Mouse (Mus musculus) neural tube, embryonic 14.5 days (tissue): ENCODE data around the gene Dmrtb1. TPM values are rescaled to one million over a fixed set of nuclear protein-coding genes. Genes with fewer than 3 reads are reported as not detected.

Experiments
- ATAC-seq: fragments of 200-750 bp; cut with Nextera tagmentation; 2 replicates; pipeline ENCODE4 v1.8.0; 2017; ENCODE audit warnings: low read depth, mild to moderate bottlenecking, moderate TSS enrichment, moderate library complexity
- H3K27ac ChIP-seq: fragments of 300-500 bp; sonication (generic); 2 replicates; pipeline ENCODE4 v1.5.1; 2014; ENCODE audit warnings: low read depth, mild to moderate bottlenecking, control low read depth, low read length, moderate library complexity, mixed read lengths
- H3K27me3 ChIP-seq: fragments of 300-500 bp; sonication (generic); 2 replicates; pipeline ENCODE4 v1.6.1; 2014; ENCODE audit warnings: low read length; ENCODE audit not compliant: control insufficient read depth, insufficient read depth
- H3K36me3 ChIP-seq: fragments of 300-500 bp; sonication (generic); 2 replicates; pipeline ENCODE4 v1.6.1; 2014; ENCODE audit warnings: low read length, mixed read lengths; ENCODE audit not compliant: control insufficient read depth, insufficient read depth
- H3K4me1 ChIP-seq: fragments of 300-500 bp; sonication (generic); 2 replicates; pipeline ENCODE4 v1.6.1; 2014; ENCODE audit warnings: low read length; ENCODE audit not compliant: control insufficient read depth, insufficient read depth
- H3K4me2 ChIP-seq: fragments of 300-500 bp; sonication (generic); 2 replicates; pipeline ENCODE4 v1.6.1; 2014; ENCODE audit warnings: mild to moderate bottlenecking, low read depth, low read length, control low read depth
- H3K4me3 ChIP-seq: fragments of 300-500 bp; sonication (generic); 2 replicates; pipeline ENCODE4 v1.5.1; 2014; ENCODE audit warnings: low read depth, low read length, control low read depth, mixed read lengths
- H3K9ac ChIP-seq: fragments of 300-500 bp; sonication (generic); replicated peaks from 2 replicates; pipeline ENCODE4 v1.6.1; 2014; ENCODE audit warnings: low read depth, mild to moderate bottlenecking, control low read depth, low read length, mixed read lengths
- H3K9me3 ChIP-seq: fragments of 300-500 bp; sonication (generic); 2 replicates; pipeline ENCODE4 v1.6.1; 2016; ENCODE audit warnings: low read length; ENCODE audit not compliant: control insufficient read depth
- WGBS: fragments of 180-500 bp; shearing (Covaris S2); extraction: QIAGEN DNeasy Blood & Tissue Kit; methylation state at CpG from one replicate; pipeline ENCODE4 v1.1.7; 2014; 5-methylcytosine and 5-hydroxymethylcytosine counted together
- polyA plus RNA-seq: library from polyadenylated mRNA; unstranded; fragments of >200 nt; fragmentation: Nextera tagmentation; extraction: Ambion mirVana; gene quantifications from 2 replicates; pipeline ENCODE4 v1.2.1, GENCODE M21; 2014

Gene Dmrtb1
- polyA plus RNA-seq, 1 experiment from 2014 or later: 8.1 TPM

DNA sequence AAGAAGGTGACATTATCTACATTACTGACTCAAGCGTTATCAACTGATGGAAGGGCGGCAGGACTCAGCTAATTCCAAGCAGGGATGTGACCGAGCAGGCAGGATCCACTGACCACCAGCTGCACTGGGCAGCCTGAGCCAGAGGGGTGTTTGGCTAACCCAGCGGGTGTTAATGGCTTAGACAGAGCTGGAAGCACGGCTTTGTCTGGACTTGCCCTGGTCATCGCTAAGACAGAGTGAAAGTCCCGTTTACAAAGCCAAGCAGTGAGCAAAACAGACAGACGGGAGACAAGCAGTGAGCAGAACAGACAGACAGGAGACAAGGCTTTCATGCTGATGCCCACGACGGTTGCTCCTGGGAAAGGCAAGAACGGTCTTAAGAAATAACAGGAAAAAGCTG, 4.2 kb upstream of the Dmrtb1 start:
- WGBS: 7% methylated on average over 11 of the region's 11 CpGs
- no peak overlapping the region for H3K9ac ChIP-seq
- H3K4me2 ChIP-seq: no peak overlapping the region

DNA sequence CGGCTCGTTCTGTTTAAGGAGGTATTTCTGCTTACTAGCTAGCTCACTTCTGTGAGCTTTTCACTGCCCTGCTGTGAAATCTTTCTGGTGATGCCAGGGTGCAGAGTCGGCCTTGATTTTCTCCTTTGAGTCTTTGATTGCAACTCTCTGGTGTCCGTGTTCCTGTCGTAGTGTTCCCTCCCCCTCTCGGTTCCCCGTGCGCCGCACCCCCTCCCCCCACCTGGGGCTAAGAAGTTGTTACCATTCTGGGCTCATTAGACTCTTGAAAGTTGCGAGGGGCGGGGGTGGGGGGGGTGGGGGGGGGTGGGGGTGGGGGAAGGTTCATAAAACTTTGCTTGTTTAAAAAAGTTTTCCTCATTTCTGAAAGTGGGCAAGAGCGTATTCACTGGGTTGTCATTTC, 3.1 kb upstream of the Dmrtb1 start:
- Histone ChIP-seq H3K4me1 (no peaks in the 10 kb centered on the region; the same call in 1 of the 2 replicates), H3K4me3 (no peak overlapping the region), H3K36me3 (no peaks in the 10 kb centered on the region), H3K27ac (no peak overlapping the region), H3K9ac (no peak overlapping the region), H3K27me3 (no peaks in the 10 kb centered on the region), H3K9me3 (no peaks in the 10 kb centered on the region), H3K4me2 (no peak overlapping the region)
- no peak for ATAC-seq
- 40% methylated on average over 12 of the region's 12 CpGs for WGBS

More for the DNA sequence above, 4.2 kb upstream of the Dmrtb1 start:
- Histone ChIP-seq H3K4me1 (no peaks in the 10 kb centered on the region; the same call in 1 of the 2 replicates), H3K4me3 (no peak overlapping the region), H3K27me3 (no peaks in the 10 kb centered on the region), H3K9me3 (no peaks in the 10 kb centered on the region), H3K27ac (no peak overlapping the region), H3K36me3 (no peaks in the 10 kb centered on the region)
- ATAC-seq: no peak

DNA sequence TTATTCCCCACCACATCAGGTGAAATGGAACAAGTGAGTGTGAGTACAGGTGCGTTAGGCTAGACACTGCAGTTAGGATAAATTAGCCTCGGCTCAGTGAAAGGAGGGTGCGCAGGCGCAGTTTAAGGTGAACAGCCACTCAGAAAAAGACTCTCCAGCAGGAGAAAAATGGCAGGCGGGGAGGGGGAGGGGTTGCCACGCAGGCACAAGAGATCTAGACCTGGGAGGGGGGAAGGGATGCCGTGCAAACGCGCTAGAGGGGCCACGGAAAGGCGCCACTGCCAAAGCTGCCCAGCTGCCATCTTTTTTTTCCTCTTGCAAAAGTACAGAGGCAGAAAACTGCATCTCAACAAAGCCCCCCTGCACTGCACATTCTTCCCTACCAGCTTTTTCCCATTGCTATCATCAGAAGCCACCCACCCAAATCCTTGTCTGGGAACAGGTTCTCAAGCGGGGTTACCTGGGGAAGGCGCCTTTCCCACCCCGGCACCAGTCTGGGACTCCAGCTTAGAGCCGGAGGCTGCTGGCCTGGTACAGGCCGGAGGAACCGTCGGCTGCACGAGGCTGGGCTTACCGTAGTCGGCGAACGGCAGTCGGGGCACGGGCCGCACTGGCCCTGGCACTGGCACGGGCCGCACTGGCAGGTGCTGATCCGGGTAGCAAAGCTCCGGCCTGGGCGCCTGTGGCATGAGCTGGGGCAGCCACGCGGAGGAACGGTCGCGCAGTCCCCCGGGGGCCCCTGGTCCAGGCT, 849 bp downstream of the Dmrtb1 start:
- WGBS: 92% methylated on average over 37 of the region's 37 CpGs

DNA sequence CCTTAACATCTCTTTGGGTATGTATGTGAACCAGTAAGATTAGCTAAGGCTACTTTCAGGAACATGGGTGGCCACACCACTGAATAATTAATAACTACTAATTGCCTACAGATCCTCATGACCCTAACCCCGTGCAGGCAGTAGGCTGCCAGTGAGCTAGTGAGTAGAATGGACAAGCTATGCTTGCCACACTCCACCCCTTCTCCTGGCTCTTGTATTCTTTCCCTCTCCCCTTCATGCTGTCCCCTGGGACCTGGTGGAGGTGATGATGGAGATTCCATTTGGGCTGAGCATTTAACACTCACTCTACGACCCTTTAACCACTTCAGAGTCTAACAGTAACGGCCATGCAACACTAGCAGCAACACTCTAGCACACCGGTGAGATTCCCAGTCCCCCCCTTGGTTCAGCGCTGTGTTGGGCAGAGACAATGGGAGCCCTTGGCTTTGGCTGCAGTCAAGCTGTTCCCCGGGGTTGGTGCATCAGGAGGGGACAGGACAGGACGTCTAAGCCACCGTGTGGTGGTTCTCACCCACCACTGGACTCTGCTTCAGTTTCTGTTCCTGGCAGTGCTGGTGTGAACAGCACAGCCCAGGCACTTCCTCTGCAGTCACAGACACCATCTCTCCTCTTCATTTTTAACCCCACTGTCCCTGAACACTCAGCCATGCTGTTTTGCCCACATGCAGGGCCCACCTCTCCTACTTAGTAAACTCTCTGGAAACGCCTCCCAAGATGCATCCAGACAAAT, 2.8 kb downstream of the Dmrtb1 start:
- peak overlapping the region; percentile 23; the same call in 1 of the 2 replicates for H3K4me2 ChIP-seq
- peak overlapping the region; percentile 65 for H3K27ac ChIP-seq
- 27% methylated on average over 9 of the region's 9 CpGs for WGBS
- peaks cover 17% of the 10 kb centered on the region for H3K4me1 ChIP-seq
- H3K27me3 ChIP-seq: no peaks in the 10 kb centered on the region
- ATAC-seq: peak; percentile 52
- H3K36me3 ChIP-seq: no peaks in the 10 kb centered on the region
- no peaks in the 10 kb centered on the region for H3K9me3 ChIP-seq
- no peak overlapping the region for H3K4me3 ChIP-seq
- no peak overlapping the region for H3K9ac ChIP-seq

More for the DNA sequence above, 849 bp downstream of the Dmrtb1 start:
- no peak overlapping the region for H3K9ac ChIP-seq
- no peak overlapping the region for H3K4me3 ChIP-seq
- no peak overlapping the region for H3K4me2 ChIP-seq
- no peaks in the 10 kb centered on the region for H3K36me3 ChIP-seq
- peaks cover 17% of the 10 kb centered on the region for H3K4me1 ChIP-seq
- no peak for ATAC-seq
- no peak overlapping the region for H3K27ac ChIP-seq
- no peaks in the 10 kb centered on the region for H3K27me3 ChIP-seq
- no peaks in the 10 kb centered on the region for H3K9me3 ChIP-seq

DNA sequence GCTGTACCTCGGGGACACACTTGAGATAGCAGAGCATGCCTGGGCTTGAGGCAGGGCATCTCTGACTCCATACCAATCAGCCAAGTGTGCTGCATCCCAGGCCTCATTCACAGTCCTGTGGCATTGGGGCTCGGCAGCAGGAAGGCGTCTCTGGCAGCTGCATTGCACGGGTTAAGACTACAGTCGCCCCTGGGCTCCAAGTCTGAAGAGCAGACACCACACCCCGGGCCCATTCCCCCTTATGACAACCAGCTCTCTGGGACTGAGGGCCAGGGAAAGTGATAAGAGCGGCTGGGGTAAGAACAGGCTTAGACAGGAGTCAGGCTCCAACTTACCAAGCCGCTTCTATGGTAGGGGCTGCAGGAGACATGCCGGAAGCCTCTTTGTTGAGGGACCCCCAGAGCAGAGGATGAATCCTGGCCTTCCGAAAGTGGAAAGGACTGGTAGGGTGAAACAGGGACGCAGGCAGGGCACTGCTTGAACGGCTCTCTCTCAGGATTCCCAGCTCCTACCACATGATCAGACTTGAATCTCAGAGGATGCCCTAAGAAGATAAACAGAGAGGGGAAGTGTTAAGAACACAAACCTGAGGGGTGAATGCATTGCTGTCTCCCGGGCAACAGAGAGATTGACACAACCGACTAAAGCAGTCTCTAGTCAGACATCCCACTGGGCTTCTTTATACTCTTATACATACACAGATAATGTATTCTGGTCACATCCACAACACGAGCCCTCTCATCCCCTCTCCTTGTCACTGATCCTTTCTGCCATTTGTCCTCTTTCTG, 3.5 kb downstream of the Dmrtb1 start:
- ATAC-seq: peak; percentile 66
- H3K4me1 ChIP-seq: peaks cover 17% of the 10 kb centered on the region
- H3K27ac ChIP-seq: peak overlapping the region; percentile 65
- H3K27me3 ChIP-seq: no peaks in the 10 kb centered on the region
- H3K4me3 ChIP-seq: no peak overlapping the region
- no peaks in the 10 kb centered on the region for H3K9me3 ChIP-seq
- peak overlapping the region; percentile 23; the same call in 1 of the 2 replicates for H3K4me2 ChIP-seq
- 30% methylated on average over 15 of the region's 15 CpGs for WGBS
- no peak overlapping the region for H3K9ac ChIP-seq
- H3K36me3 ChIP-seq: no peaks in the 10 kb centered on the region

DNA sequence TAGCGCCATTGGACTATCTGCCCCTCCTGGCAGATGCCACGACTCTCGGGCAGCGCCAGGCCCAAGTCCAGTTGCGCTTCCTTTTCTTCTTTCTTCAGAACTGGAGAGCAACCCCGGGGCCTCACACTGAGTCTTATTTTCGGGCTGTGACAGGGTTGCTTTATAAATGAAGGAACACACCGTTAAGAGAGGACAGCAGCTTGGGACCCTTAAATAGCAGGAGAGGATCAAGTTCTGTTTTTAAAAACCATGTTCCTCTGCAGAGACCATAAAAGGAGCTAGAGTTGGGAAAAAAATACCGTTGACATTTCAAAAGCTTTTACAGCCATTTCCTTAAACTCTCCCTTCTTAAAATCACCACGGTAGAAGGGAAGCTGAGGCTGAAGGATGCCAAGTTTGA, 8.4 kb downstream of the Dmrtb1 start:
- Histone ChIP-seq H3K27ac (no peak overlapping the region), H3K4me3 (no peak overlapping the region), H3K4me2 (no peak overlapping the region), H3K36me3 (no peaks in the 10 kb centered on the region), H3K4me1 (peaks cover 17% of the 10 kb centered on the region), H3K9ac (no peak overlapping the region), H3K9me3 (no peaks in the 10 kb centered on the region), H3K27me3 (no peaks in the 10 kb centered on the region)
- ATAC-seq: no peak
- WGBS: 71% methylated on average over 10 of the region's 10 CpGs

DNA sequence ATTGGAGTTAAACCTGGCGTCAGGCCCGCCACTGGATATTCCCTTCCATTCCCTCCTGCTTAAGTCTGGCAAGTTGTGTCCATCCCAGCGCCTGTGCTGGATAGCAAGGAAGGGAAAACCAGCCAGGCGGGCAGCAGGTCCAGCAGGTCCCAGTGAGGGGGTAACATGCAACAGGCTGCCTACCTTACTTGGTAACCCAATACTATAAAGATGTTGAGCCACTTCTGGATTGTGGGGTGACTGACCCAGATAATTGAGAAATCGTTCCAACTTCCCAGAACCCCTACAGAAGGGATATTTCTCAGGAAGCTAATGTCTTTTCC, 9.7 kb downstream of the Dmrtb1 start:
- Histone ChIP-seq H3K4me1 (peaks cover 9% of the 10 kb centered on the region; the same call in 1 of the 2 replicates), H3K4me3 (no peak overlapping the region), H3K9me3 (no peaks in the 10 kb centered on the region), H3K27ac (no peak overlapping the region), H3K36me3 (no peaks in the 10 kb centered on the region), H3K4me2 (peak overlapping the region; percentile 27), H3K27me3 (no peaks in the 10 kb centered on the region), H3K9ac (0 out of 2 replicates have a peak overlapping the region, but pooled peaks have one; percentile 16)
- ATAC-seq: no peak
- 30% methylated on average over 5 of the region's 5 CpGs for WGBS

DNA sequence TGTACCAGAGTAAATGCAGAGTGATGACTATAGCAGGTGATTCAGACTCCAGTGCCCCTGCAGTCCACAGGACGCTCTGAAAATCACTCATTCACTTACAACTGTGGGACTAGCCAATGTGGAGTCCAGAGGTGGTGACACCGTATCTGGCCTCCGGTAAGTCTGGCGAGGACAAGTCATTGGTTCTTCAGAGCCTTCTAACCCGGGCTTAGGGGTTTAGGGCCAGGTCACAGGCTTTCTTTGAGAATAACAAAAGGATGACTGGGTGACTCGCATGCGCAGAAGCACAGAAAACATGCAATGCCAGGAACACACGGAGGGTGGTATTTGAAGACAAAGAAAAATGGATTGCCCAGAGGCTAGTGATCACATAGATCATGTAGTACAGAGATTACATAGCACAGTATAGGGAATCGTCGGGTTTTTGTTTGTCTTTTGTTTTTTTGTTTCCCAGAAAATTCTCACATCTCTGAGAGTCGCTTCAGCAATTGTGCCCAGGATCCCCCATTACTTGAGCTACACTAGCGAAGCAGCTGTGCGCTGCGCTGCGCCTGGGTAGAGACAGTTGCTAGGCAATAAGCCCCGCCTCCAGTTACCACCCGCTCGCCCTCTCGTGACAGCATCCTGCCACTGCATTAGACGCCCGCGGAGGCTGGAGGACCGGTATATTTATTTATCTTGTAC, 10.2 kb downstream of the Dmrtb1 start:
- 8% methylated on average over 23 of the region's 23 CpGs for WGBS
- Histone ChIP-seq H3K4me1 (peaks cover 9% of the 10 kb centered on the region; the same call in 1 of the 2 replicates), H3K27ac (peak overlapping the region; percentile 96), H3K9me3 (no peaks in the 10 kb centered on the region), H3K27me3 (no peaks in the 10 kb centered on the region), H3K4me2 (peak overlapping the region; percentile 27), H3K4me3 (peak overlapping the region; percentile 5; the same call in 1 of the 2 replicates), H3K36me3 (no peaks in the 10 kb centered on the region), H3K9ac (peak overlapping the region; percentile 25; the same call in 1 of the 2 replicates)
- ATAC-seq: peak; percentile 94
